Mouse (Mus musculus): ENCODE measurements at regions not wholly inside any gene's neighbourhood (a gene's known extent, or its start where the extent isn't known, plus 50 kb on each side); places are given as distances from the start of the nearest gene placed in this dataset.
"Not testable (repeated sequence)": the region's sequence is repeated elsewhere in the genome, so short reads cannot be mapped to it uniquely, and the experiment has no call there.

DNA sequence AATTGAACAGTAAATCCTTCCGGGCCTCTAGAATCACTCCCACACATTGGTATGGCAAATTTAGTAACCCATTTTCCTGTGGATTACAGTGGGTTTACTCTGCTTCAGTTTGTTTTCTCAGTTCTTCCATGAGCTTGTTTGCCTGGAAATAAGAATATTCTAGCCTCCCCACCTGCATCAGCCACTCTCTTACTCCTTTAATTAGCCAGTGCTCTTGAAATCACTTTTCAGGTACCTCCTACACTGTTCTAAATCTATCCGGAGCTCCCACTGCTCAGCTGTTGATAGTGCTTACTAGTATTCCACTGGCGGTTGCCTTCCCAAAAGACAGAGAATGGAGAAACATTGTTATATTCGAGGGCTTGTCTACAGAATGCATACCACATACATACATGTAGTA lies 167.1 kb downstream of the Htr7 start:
- no peak for DNase-seq (ENCODE audit: low spot score)

DNA sequence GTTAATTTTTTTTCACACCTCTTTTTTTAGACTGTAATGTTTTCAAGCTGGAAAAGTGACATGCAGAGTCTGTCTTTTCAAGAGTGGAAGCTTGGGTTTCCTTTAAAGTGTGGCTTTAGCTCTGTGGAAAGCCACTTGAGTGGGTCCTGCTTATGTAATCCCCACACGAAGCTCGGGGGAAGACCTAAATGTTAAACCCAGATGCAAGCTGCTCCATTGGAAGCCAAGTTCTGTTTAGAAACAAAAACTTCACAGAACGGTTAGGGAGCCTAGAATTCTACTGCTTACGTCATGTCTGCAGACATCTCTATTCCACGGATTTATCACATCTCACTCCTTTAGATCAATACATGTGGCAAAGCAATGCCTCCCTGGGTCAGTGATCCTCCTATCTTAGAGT lies 171.0 kb downstream of the Htr7 start:
- DNase-seq (ENCODE audit: low spot score), result no peak

DNA sequence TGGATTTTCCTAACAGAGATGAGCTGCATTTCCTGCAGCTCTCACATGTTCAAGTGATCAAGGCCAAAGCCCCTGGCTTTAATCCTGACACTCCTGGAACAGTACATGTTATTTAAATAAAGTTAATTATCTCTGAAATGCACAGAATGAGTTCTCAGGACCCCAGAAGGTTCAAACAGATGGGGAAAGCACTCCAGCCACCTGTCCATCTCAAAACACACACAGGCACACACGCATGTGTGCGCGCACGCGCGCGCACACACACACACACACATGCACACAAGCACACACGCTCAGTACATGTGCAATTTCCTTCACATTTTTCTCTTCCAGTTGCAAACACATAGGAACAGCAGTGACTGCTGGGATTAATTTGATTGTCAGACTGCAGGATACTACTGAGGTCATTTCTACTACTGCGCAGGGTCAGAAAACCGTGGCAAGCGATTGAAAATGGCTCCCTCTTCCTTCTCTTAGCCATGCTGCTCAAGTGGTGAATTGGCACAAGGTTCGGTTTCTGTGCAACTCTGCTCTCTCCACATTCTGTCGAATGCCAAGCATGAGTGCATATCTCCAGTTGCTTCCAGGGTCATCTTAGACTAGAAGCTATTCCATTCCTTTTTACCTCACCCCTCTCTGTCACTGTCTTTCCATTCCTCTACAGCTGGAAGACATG lies 175.4 kb downstream of the Htr7 start:
- DNase-seq (ENCODE audit: low spot score), result no peak

DNA sequence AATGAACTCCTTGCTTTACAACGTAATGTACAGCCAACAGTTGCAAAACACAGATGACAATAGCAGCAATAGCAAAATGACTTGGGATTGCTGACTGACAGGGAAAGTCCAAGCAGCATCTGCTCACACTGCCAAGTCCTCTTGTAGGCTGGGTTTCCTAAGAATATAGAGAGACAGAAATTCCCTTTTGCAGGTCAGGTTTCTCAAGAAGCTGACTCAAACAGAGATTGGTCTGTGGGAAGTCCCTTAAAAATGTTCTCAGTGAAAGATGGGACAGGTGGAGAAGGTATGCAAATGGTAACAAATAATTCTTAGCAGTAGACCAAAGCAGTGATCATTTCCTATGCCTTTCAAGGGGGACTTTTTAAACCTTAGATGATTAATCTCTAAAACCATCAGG lies 181.8 kb downstream of the Htr7 start:
- no peak for DNase-seq (ENCODE audit: low spot score)

DNA sequence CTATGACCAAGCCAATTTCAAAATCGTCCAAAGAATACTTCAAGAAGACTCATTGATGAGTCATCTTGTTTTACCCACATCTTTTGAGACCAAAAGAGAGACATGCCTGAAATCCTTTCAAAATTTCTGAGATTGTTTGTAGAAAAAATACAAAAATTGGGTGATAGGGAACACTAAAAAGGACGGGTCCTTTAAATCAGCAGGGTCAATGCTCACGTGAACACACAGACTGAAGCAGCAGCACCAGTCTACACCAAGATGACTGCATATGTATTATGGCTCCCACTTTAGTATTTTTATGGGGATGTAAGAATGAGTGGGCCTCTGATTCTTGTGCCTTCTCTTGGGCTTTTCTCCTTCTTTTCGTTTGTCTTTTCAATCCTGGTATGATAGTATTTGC lies 186.6 kb downstream of the Htr7 start:
- DNase-seq (ENCODE audit: low spot score), result no peak

DNA sequence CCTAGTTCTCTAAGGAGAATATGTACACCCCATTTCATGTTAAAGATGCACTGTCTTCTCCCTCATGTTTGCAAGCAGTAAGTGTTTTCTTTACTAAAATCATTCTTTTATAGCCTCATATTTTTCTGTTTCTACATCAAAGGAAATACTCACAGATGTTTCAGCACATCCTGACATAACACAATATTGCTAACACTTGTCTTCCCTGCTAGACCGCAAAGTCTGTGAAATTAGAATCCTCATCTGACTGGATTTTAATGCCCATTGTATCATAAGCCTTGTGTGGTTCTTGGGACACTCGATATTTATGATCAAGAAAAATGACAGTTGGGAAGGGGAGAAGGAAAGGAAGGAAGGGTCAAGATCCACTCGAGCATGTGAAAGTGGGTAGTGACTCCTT lies 188.8 kb downstream of the Htr7 start:
- no peak for DNase-seq (ENCODE audit: low spot score)

DNA sequence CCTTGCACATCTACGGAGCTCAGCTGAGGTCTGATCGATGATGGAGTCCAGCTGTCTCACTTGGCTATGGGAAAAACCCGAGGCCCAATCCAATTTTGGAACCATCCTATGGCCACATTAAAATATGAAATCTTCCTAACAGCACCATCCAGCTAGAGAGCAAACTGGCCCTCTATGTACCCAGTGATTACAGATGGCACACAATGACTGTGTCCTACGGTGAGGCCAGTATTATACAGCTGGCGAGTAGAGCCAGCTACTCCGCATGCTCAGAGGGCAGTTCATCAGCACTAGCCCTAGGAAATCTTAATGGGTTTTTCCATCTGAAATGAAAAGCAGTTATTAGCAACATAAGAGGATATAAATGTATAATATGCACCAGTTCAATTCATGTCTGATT lies 194.3 kb downstream of the Htr7 start:
- DNase-seq (ENCODE audit: low spot score), result no peak

DNA sequence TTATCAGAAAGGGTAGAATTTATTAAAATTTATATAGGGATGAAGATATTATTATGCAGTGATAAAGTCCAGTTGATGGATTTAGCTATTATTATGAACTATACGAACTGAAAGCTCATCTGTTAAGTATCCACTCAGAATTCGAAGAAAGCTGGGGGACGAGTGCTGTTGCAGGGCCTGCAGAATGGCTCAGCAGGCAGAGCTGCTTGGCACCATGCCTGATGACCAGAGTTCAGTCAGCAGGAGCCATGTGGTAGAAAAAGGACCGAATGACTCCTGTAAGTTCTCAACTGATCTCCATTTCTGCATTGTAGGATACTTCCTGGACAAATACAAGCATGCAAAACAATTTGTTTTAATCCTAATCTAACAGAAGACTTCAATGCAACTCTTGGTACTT lies 195.9 kb downstream of the Htr7 start:
- no peak for DNase-seq (ENCODE audit: low spot score)

DNA sequence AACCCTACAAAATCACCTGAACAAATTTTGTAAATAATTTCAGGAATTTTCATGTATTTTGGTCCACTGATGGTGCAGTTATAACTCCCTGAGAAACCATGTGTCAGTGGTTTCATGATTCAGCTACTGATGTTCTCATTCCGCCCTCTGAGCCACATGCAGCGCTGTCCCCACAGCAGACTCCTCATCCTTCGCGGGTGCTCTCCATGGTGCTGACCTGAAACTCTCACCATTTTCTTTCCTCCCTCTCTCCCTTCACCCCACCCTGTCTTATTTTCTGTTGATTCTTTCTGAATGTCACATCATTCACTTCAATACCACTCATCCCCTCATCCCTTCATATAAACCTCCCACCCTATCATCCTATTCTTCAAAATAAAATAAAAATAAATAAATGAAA lies 224.3 kb downstream of the Htr7 start:
- no peak for DNase-seq (ENCODE audit: low spot score)

DNA sequence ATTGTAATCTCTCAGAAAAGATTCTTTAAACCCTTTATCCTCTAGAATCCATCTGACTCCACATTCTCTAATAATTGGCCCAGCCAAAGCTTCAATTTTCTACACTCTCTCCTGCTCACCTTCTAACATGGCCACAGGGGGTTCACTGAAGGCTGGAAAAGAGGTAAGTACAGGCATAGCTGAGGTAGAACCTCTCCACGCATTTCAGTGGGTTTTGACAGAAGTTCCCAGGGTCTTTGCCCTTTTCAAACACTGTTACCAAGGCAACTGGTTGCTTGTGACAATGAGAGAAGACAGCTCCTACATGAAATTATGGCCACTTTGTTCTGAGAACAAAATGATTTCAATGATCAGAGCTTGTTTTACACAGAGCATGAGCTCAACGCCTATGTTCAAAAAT lies 231.2 kb downstream of the Htr7 start:
- no peak for DNase-seq (ENCODE audit: low spot score)

DNA sequence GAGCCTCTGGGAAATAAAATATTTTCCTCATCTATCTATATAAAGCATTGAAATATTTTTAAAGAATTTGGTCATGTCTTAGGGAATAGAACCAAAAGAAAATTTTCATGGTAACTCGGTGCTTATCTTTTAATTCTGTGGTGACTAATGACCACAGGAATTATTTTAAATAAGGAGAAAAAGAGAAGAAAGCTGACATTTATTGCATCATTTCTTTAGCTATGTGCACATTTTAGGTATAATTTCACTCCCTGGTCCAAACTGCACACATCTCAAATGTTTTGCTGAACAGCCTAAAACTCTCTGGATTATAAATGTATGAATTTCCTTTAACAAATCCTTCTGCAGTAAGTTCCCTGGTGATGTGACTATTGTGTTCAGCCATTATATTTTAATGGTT lies 237.7 kb downstream of the Htr7 start:
- DNase-seq (ENCODE audit: low spot score), result no peak

DNA sequence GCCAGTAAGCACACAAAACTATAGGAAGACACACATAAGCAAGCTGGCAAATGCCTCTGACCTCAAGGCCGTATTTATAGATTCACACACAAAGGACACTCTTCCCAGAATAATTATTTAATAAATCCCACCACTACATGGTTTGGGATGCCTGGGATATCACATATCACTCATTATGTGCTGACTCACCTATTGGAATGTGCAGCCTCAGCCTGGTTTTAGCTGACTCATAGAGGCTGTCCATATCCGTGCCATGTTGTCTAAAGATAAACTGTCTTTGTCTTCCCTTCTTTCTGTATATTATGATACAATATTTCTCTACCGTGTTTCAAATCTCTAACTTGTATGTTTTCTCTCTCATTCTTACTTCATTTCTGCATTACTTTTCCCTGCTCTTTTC lies 262.6 kb downstream of the Htr7 start:
- no peak for DNase-seq (ENCODE audit: low spot score)

DNA sequence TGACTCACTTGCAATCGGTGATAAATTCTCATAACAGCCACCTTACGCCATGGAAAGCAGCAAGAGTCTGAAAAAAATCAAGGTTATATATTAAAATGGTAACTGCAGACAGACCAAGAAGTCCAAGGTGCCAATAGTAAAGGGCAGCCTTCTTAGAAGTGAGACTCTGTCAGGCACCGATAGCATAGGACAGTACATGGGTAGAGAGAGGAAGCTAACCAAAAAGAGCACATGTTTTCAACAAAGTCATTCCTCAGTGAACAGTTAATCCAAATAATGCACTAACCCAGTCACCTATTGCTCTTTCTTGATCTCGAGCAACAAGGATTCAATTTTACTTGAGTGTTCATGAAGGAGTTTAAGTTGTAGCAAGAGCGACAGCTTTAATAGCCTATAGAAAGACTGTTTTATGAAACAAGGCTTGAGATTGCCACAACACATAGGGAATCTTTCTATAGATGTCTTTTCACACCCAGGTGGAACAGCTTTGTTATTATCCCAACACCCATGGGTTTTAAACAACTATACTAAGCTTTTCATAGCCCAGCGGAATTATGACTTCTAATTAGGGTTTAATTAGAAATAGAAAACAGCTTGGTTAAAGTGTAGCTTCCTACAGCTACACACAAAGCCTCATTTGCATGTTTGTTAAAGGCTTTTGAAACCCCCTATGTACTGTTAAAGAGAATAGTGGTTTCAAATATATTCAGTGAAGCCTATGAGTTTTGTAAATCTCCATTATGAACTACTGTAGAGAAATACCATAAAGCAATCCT lies 269.9 kb downstream of the Htr7 start:
- DNase-seq (ENCODE audit: low spot score), result no peak

DNA sequence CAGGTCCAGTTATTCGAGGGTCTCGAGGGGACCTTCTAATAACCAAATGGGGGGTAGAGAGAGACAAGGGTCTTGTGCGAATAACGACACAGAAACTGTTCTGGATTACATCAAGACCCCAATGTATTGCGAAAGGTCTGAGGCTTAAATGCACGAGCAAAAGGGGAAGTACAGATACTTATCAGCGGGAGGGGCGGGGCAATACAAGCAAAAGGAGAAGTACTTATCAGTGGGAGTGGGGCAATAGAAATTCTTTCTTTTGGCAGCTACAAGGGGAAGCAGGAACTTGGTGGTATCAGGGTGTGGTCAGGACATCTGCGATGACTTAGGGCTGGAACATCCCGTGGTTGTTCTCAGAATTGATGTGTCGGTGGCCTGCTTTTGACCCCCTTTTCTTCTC lies 295.6 kb downstream of the Htr7 start:
- not testable (repeated sequence) for DNase-seq (ENCODE audit: low spot score)

DNA sequence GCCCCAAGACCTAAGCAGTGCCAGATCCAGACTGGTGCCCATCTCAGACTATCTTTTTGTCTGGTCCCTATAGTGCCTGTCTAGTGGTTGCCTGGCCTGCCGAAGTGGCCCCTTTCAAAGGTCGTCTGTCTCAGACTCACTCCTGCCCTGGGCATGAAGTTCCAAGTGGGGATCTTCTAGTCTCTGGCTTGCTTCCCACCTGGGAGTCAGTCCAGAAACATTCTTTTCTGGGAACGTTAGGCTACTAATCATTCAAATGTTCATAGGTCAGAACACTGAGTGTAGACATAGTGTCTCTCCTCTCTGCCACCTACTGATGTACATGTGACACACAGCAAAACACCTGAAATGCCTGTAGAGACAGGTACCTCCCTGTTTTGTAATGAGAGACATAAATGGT lies 297.6 kb downstream of the Htr7 start:
- DNase-seq (ENCODE audit: low spot score), result peak; percentile 17

DNA sequence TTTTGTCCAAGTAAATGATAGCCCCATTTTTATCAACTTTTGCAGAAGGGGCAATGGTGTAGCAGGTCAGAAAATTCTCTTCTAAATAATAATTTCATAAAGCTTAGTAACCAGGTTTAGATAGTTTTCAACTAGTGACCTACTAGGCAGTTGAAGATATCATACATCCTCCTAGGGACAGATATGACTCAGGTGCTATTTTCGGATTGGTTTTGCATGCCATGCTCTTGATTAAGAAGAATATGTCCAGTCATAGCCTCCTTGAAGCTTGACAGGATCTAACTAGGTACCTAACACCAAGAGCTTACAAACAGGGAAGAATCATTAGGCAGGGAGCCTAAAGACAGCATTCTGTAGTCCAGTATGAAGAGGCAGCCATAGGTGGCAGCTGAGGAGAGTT lies 301.8 kb downstream of the Htr7 start:
- DNase-seq (ENCODE audit: low spot score), result no peak

DNA sequence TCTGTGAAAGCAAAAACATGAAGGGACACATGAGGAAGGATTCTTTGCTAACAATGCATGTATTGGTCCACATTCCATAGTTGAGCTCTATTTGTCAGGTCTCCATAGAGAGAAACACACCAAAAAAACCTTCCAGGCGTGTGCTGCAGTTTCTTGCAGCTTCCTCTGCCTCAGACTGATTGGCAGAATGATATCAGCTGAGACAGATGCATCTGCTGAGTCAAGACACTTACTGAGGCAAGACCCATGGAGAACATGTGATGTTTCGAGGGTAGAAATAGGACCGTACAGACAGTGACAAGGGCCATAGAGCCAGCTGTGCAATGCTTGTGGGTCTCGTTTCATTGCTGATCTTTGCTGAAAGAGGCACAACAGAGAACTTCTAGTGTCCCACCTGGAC lies 321.6 kb downstream of the Htr7 start:
- no peak for DNase-seq (ENCODE audit: low spot score)

DNA sequence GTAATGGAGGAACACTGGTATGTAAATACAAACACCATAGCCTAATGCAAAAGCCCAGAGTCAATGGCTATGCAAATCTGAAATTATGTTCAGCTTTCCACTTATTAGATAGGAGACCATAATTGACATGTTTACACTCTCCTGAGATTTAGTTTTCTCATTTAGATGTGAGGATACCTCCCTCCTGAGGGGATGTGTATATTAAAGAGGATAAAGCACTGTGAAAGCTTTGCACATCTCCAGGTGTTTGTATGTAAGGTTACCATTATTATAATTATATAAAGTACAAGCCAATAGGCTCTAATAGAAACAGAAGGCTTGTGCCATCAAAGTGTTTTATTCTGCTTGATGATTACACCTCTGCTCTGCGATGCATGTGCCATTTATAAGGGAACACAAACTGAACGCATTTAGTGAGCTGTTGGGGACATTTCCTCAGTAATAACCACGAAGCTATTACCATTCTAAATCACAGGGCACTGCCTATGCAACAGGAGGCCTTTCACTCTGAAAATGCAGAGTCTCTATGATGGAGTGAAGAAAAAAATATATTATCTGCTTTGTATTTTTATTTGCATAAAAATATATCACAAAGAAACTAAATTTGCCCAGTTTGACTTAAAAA lies 328.8 kb downstream of the Htr7 start:
- DNase-seq (ENCODE audit: low spot score), result no peak

All from gastrocnemius, adult 18-20 months (tissue).